Mouse (Mus musculus) liver, embryonic 16.5 days (tissue): ENCODE measurements around the gene Aspscr1. TPM values are rescaled to one million over a fixed set of nuclear protein-coding genes. Genes with fewer than 3 reads are reported as not detected.
A peak's percentile ranks its signal among the peaks of the same experiment; 100 is the strongest.

Experiments
- ATAC-seq: fragments of 200-750 bp; cut with Nextera tagmentation; 2 replicates; pipeline ENCODE4 v1.8.0; 2017; ENCODE audit warnings: low read depth, mild to moderate bottlenecking, moderate number of reproducible peaks, moderate library complexity
- H3K27ac ChIP-seq: fragments of 300-500 bp; sonication (generic); 2 replicates; pipeline ENCODE4 v1.5.1; 2014; ENCODE audit warnings: mild to moderate bottlenecking, low read length
- H3K27me3 ChIP-seq: fragments of 300-500 bp; sonication (generic); 2 replicates; pipeline ENCODE4 v1.6.1; 2014; ENCODE audit warnings: low read depth, low read length, mixed read lengths; ENCODE audit not compliant: control insufficient read depth, insufficient read depth
- H3K36me3 ChIP-seq: fragments of 300-500 bp; sonication (generic); 2 replicates; pipeline ENCODE4 v1.6.1; 2014; ENCODE audit warnings: mild to moderate bottlenecking; ENCODE audit not compliant: control insufficient read depth, insufficient read depth
- H3K4me1 ChIP-seq: fragments of 300-500 bp; sonication (generic); 2 replicates; pipeline ENCODE4 v1.6.1; 2014; ENCODE audit warnings: low read depth, low read length, mixed read lengths; ENCODE audit not compliant: control insufficient read depth
- H3K4me2 ChIP-seq: fragments of 300-500 bp; sonication (generic); 2 replicates; pipeline ENCODE4 v1.6.1; 2014; ENCODE audit warnings: low read depth, low read length, mixed read lengths
- H3K4me3 ChIP-seq: fragments of 300-500 bp; sonication (generic); 2 replicates; pipeline ENCODE4 v1.5.1; 2014; ENCODE audit warnings: low read depth, mild to moderate bottlenecking, low read length
- H3K9ac ChIP-seq: fragments of 300-500 bp; sonication (generic); 2 replicates; pipeline ENCODE4 v1.6.1; 2014; ENCODE audit warnings: low read depth, low read length
- H3K9me3 ChIP-seq: fragments of 300-500 bp; sonication (generic); replicated peaks from 2 replicates; pipeline ENCODE4 v1.6.1; 2016; ENCODE audit warnings: low read length; ENCODE audit not compliant: control insufficient read depth
- WGBS: fragments of 180-500 bp; shearing (Covaris S2); extraction: QIAGEN DNeasy Blood & Tissue Kit; methylation state at CpG from one replicate; pipeline ENCODE4 v1.1.7; 2014; ENCODE audit not compliant: insufficient replicate concordance; 5-methylcytosine and 5-hydroxymethylcytosine counted together
- polyA plus RNA-seq: library from polyadenylated mRNA; unstranded; fragments of >200 nt; fragmentation: Nextera tagmentation; extraction: Ambion mirVana; gene quantifications from 2 replicates; pipeline ENCODE4 v1.2.1, GENCODE M21; 2015

Gene Aspscr1
- polyA plus RNA-seq, 1 experiment from 2014 or later: 44.7 TPM

GRCm38 (mm10) chr11:120713580-120714518 lies 41.1 kb downstream of the Aspscr1 start, which contains the start of the genes Cenpx and Lrrc45:
TSS of gene Cenpx (minus strand) at chr11:120713738.
TSS of gene Lrrc45 (plus strand) at chr11:120713925.
- Histone ChIP-seq H3K4me3 (peak within 1 kb of the TSS; percentile 72), H3K4me2 (peak within 1 kb of the TSS; percentile 100), H3K36me3 (no peaks in the 10 kb centered on the region), H3K9me3 (no peaks in the 10 kb centered on the region), H3K27me3 (no peaks in the 10 kb centered on the region), H3K9ac (peak within 1 kb of the TSS; percentile 75), H3K4me1 (peaks cover 20% of the 10 kb centered on the region), H3K27ac (peak within 1 kb of the TSS; percentile 58)
- ATAC-seq: peak; percentile 97
- 1% methylated on average over 53 of the region's 53 CpGs for WGBS

DNA sequence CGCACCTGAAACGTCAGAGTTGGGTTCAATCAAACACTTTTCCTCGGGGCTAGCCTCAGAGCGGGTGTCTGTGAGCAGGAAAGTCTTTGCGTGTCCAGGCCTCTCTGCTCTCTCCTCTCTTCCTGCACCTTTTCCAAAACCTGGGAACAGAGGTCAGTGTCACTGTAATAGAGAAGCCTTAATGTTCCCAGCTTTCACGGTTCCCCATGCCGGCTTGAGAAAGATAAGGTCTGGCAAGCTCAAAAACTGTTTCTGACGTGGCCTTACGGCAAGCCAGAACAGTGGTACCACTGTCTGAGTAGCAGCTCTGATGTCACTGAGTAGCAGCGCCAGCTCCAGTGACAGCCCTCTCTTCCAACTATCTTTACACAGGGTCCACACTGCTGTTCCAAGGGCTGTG lies 41.8 kb downstream of the Aspscr1 start:
- ATAC-seq: no peak
- Histone ChIP-seq H3K27ac (no peak overlapping the region), H3K9me3 (no peaks in the 10 kb centered on the region), H3K27me3 (no peaks in the 10 kb centered on the region), H3K4me3 (peak overlapping the region; percentile 68), H3K4me1 (peaks cover 20% of the 10 kb centered on the region), H3K9ac (peak overlapping the region; percentile 75), H3K4me2 (peak overlapping the region; percentile 99), H3K36me3 (no peaks in the 10 kb centered on the region)
- 32% methylated on average over 10 of the region's 10 CpGs for WGBS

- H3K27ac ChIP-seq: no peak overlapping the region
- no peaks in the 10 kb centered on the region for H3K27me3 ChIP-seq
- H3K9me3 ChIP-seq: no peaks in the 10 kb centered on the region
- ATAC-seq: no peak
- H3K4me2 ChIP-seq: no peak overlapping the region
- H3K9ac ChIP-seq: no peak overlapping the region
- WGBS: 79% methylated on average over 9 of the region's 9 CpGs
- H3K4me1 ChIP-seq: peaks cover 20% of the 10 kb centered on the region
- no peaks in the 10 kb centered on the region for H3K36me3 ChIP-seq
- H3K4me3 ChIP-seq: no peak overlapping the region
Measured at GRCm38 (mm10) chr11:120715131-120715530, 42.4 kb downstream of the Aspscr1 start.

GRCm38 (mm10) chr11:120719242-120719641 lies 46.5 kb downstream of the Aspscr1 start:
- ATAC-seq: no peak
- 86% methylated on average over 9 of the region's 9 CpGs for WGBS
- Histone ChIP-seq H3K4me3 (no peak overlapping the region), H3K9ac (no peak overlapping the region), H3K4me2 (no peak overlapping the region), H3K4me1 (peaks cover 24% of the 10 kb centered on the region), H3K36me3 (no peaks in the 10 kb centered on the region), H3K27me3 (peaks cover 24% of the 10 kb centered on the region), H3K27ac (no peak overlapping the region), H3K9me3 (no peaks in the 10 kb centered on the region)

GRCm38 (mm10) chr11:120719841-120720376 lies 47.1 kb downstream of the Aspscr1 start:
- H3K4me1 ChIP-seq: peaks cover 18% of the 10 kb centered on the region
- H3K9me3 ChIP-seq: no peaks in the 10 kb centered on the region
- H3K4me3 ChIP-seq: no peak overlapping the region
- WGBS: 76% methylated on average over 13 of the region's 13 CpGs
- no peaks in the 10 kb centered on the region for H3K36me3 ChIP-seq
- H3K27me3 ChIP-seq: peaks cover 24% of the 10 kb centered on the region
- no peak overlapping the region for H3K4me2 ChIP-seq
- no peak for ATAC-seq
- H3K27ac ChIP-seq: no peak overlapping the region
- no peak overlapping the region for H3K9ac ChIP-seq

- Histone ChIP-seq H3K4me3 (no peak overlapping the region), H3K27me3 (peaks cover 24% of the 10 kb centered on the region), H3K9me3 (no peaks in the 10 kb centered on the region), H3K4me1 (peaks cover 17% of the 10 kb centered on the region), H3K9ac (no peak overlapping the region), H3K27ac (no peak overlapping the region), H3K4me2 (0 out of 2 replicates have a peak overlapping the region, but pooled peaks have one; percentile 81), H3K36me3 (no peaks in the 10 kb centered on the region)
- no peak; the same call in 1 of the 2 replicates for ATAC-seq
- 8% methylated on average over 17 of the region's 17 CpGs for WGBS
Measured at GRCm38 (mm10) chr11:120720450-120720849, 47.7 kb downstream of the Aspscr1 start.

DNA sequence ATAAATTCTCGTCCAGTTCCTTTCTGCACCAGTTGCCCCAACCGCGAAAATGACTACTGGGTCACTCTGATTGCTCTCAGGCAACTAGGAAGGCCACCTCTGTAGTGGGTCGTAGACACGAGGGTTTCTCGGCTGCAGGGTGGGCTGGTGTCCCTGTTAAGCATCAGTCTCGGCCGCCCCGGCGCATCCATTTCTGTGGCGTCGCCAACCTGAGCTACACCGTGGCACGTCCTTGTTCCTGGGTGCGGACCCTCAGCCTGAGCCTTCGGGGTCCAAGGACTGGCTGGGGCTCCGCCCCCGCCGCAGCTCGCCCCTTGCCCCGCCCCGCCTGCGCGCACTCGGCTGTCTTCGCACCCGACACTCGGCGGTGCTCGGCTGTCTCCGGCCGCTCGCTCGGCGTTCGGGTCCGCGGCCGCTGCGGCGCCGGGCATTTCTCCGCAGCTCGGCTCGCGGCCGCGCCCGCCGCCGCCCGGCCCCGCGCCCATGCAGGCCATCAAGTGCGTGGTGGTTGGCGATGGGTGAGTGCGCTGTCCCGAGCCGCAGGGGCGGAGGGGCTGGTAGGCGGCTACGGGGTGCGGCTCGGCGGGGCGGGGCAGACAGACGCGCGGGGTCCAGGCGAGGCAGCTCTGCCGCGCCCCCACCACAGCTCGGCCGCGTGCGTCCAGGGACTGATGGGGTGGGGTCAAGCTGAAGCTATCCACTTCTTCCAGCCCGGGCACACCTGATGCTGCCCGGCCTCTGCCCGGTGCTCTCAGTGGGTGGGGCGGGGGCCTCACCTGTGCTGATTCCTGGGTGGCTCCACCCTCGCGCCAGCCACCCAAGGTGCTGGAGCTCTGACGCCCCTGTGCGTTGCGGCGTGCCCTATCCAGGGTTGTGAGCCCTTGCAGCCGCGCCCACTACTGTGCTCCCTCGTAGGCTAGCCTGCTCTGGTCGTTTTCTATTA lies 48.6 kb downstream of the Aspscr1 start, which contains the start of gene Rac3:
Gene Rac3, plus strand, starts transcription at position 347 of the 943 bp plus-strand sequence.
- Histone ChIP-seq H3K4me3 (peak within 1 kb of the TSS; percentile 51), H3K9me3 (no peaks in the 10 kb centered on the region), H3K9ac (peak within 1 kb of the TSS; percentile 32; the same call in 1 of the 2 replicates), H3K4me2 (peak within 1 kb of the TSS; percentile 81), H3K4me1 (peaks cover 17% of the 10 kb centered on the region), H3K27me3 (peaks cover 24% of the 10 kb centered on the region), H3K36me3 (no peaks in the 10 kb centered on the region), H3K27ac (no peak within 1 kb of the TSS)
- under 1% methylated on average over 89 of the region's 90 CpGs for WGBS
- peak; percentile 28; the same call in 1 of the 2 replicates for ATAC-seq

DNA sequence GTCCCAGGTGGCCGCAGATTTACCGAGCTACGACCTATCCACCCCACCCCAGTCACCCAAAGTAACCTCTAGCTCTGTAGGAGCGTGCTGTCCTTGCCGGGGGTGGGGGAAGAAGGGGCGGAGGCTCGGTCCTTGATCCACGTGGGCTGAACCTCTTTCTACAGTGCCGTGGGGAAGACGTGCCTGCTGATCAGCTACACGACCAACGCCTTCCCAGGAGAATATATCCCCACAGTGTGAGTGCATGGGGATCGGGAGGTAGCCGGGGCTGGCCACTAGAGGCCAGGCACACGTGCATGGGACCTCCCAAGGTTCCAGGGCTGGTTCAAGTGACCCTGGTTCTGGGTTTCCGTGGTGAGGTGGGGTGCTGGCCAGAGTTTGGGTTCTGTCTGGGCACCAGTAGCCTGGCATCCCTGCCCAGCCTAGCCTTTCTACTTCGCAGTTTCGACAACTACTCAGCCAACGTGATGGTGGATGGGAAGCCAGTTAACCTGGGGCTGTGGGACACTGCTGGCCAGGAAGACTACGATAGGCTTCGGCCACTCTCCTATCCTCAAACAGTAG lies 49.4 kb downstream of the Aspscr1 start:
- Histone ChIP-seq H3K27me3 (peaks cover 24% of the 10 kb centered on the region), H3K4me1 (peaks cover 17% of the 10 kb centered on the region), H3K4me2 (peak overlapping the region; percentile 81), H3K9ac (no peak overlapping the region), H3K36me3 (no peaks in the 10 kb centered on the region), H3K4me3 (peak overlapping the region; percentile 51), H3K27ac (no peak overlapping the region), H3K9me3 (no peaks in the 10 kb centered on the region)
- no peak for ATAC-seq
- WGBS: 20% methylated on average over 21 of the region's 21 CpGs
